Mouse (Mus musculus) spleen, postnatal 0 days (tissue): ENCODE data around the gene Cfap97d2. TPM values are rescaled to one million over a fixed set of nuclear protein-coding genes. Genes with fewer than 3 reads are reported as not detected.

Experiments
- polyA plus RNA-seq: library from polyadenylated mRNA; unstranded; fragments of >200 nt; fragmentation: Nextera tagmentation; extraction: Ambion mirVana; gene quantifications from 2 replicates; pipeline ENCODE4 v1.2.1, GENCODE M21; 2015

Cfap97d2 gene
- polyA plus RNA-seq: 0.18 TPM in 1 of 2 replicates, not detected in the other

GRCm38 (mm10) chr8:13705668-13706067 is at the start of gene Cfap97d2:
Cfap97d2 (plus strand) TSS chr8:13705889.

GRCm38 (mm10) chr8:13677413-13677883 is 28.2 kb upstream of the Cfap97d2 start, which contains the start of gene Rasa3:
Rasa3 (minus strand) TSS chr8:13677603.

GRCm38 (mm10) chr8:13756982-13757804 is 51.5 kb downstream of the Cfap97d2 start, which contains the start of gene Cdc16:
Cdc16 (plus strand) TSS chr8:13757676.

GRCm38 (mm10) chr8:13785250-13785763 is 79.6 kb downstream of the Cfap97d2 start, which contains the start of gene Upf3a:
Upf3a (plus strand) TSS chr8:13785615.

Other genes with a start within 250 kb of the Cfap97d2 start
- 29.0 and 47.1 TPM in 2 replicates for gene Gas6, start 211.4 kb upstream of the Cfap97d2 start, polyA plus RNA-seq
- not detected in 2 replicates for gene 1700029H14Rik, start 143.4 kb upstream of the Cfap97d2 start, polyA plus RNA-seq
- 19.8 and 24.0 TPM in 2 replicates for gene Rasa3, start 28.3 kb upstream of the Cfap97d2 start, polyA plus RNA-seq
- gene Cdc16, start 51.8 kb downstream of the Cfap97d2 start, polyA plus RNA-seq: 42.9 and 48.5 TPM in 2 replicates
- 22.0 and 27.1 TPM in 2 replicates for gene Upf3a, start 79.7 kb downstream of the Cfap97d2 start, polyA plus RNA-seq
- gene AF366264, start 132.5 kb downstream of the Cfap97d2 start, polyA plus RNA-seq: not detected in 2 replicates
- gene Champ1, start 163.8 kb downstream of the Cfap97d2 start, polyA plus RNA-seq: 12.2 and 12.3 TPM in 2 replicates
- gene Coprs, start 184.4 kb downstream of the Cfap97d2 start, polyA plus RNA-seq: 8.7 and 11.5 TPM in 2 replicates